Mouse (Mus musculus) right cerebral cortex, adult 2 months (tissue): ENCODE data around the gene Tm9sf1.

Experiments used
- DNase-seq, 2 experiments: peaks; one replicate each; pipeline ENCODE4 v3.0.0; 2021 to 2022; ENCODE audit warnings: low spot score in 2 of 2

Tm9sf1 gene

GRCm38 (mm10) chr14:55643060-55643907 is at the start of gene Tm9sf1:
Tm9sf1 (minus strand) TSS chr14:55643806.
- DNase-seq, result peak; percentile 85 to 92

DNA sequence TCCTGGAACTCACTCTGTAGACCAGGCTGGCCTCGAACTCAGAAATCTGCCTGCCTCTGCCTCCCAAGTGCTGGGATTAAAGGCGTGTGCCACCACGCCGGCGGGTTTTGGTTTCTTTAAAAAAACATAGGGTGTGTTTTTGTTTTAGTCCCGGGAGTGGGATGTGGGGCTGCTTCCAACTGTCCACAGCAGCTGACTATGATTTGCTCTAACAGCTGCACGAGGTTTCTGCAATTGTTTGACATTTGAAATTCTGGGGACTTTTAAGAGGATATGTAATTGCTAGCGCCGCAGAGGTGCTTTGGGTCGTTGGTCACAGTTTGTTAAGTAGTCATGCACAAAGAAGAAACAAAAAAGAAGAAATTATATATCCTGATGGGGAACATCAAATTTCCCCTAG is 45.8 kb upstream of the Tm9sf1 start:
- no peak for DNase-seq

DNA sequence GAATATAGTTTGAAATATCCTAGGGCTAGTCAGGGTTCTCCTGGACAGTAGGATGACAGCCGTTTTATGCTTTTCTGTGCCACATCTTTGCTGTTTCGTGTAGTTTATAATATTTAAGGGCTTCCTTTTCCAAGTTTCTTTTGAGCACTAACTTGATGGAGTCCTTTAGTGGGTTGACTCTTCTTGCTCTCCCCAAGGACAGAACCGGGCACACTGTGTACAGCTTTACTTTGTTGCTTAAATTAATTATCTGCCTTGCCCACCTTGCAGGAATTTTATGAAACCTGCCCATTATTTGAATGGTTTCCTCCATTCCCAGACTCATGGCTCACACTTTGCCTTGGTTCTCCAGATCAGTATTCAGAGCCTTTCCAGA is 38.5 kb upstream of the Tm9sf1 start:
- DNase-seq, result no peak

DNA sequence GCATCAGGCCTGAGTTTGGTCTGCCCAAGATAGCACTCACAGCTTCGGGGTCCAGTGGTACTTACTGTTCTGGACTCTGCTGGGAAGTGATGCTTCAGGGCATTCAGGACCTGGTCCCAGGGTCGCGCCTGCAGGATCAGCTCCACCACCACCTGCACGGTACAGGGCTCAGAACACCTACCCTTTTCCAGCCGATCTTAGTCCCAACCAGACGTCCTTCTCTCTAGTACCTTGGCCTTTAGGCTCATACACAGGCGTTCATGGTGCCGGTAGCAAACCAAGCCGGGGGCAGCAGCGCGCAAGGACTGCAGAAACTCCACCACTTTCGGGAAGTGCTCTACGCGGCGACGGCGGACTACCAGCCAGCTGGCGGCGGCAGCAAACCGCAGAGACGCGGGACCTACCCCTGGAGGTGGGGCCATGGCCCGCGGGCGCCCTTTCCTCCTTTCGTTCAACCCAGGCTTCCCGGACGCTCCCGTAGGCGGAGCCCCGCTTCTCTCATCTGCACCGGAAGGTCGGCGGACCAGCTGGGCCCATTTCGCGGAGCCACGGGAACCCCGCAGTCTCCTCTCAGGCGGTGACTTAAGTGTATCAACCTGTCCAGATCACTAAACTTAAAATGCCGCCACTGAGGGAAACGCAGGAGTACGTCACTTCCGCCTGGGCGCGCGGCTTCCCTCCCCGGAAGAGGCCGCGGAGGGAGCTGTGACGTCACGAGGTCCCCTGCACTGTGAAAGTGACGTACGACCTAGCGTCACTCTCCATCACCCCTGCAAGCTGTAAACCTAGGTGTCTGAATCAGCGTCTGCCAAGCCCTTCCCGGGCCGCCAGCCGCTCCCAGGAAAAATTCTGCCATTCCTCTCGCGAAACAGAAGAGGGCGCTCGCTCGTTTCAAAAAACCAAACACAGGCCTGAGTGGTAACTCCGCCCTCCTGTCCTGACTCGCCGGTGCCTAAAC is 37.8 kb upstream of the Tm9sf1 start, which contains the start of gene Tinf2:
Gene Tinf2 (minus strand): TSS at position 661 of the 958 bp plus-strand sequence.
- peak; percentile 95 to 97 for DNase-seq

- no peak for DNase-seq
Measured at GRCm38 (mm10) chr14:55677615-55678014, 34.0 kb upstream of the Tm9sf1 start.

DNA sequence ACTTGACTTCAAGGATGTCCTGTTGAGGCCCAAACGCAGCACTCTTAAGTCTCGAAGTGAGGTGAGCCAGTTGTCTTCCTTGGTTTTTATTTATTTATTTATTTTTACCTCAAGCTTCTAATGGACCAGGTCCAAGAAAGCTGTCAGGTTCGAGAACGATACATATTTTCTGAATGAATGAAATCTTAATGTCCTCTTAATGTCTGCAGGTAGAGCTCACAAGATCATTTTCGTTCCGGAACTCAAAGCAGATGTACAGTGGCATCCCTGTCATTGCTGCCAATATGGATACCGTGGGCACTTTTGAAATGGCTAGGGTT is 29.1 kb upstream of the Tm9sf1 start:
- no peak for DNase-seq

DNA sequence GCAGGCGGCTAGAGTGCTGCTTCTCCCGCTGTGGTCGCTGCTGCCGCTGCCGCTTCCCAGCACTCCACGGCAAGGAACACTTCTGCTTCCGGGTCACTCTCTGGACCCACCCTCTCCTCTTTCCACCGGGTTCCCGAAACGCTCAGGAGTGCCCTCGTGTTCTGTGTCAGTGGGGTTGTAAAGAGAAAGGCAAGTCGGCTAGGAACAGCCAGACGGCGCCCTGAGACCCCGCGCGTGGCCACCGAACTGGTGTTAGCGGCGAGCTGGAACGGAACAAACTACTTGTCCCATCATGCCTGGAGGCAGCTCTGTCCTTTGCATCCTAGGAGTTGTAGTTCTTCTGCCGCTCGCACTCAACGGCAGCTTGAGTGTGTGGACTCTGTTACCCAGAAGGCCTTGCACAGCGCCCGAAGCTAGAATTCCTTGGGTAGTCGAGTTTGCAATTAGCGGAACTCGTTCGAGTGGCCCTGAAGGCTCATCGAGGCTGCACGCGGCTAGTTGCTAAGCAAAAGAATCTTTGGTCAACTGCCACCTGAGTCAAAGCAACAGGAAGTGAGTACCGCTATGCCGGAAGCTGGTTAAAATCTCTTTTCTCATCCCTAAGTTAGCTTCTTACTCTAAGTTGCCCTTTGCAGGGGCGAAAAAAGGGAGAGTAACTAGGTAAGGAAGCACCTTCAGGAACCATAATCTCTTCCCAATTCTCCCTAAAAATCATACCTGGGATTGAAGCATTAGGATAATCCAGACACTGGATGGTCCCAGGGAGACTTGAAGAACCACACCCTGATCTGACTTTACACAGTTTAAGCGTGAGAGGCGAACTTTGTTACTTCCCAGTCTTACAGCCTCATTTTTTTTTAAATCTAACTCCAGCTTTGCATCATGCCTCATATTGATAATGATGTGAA is 28.5 kb upstream of the Tm9sf1 start, which contains the start of the genes Gmpr2 and Nedd8:
Gene Gmpr2 (plus strand): TSS at position 109 of the 908 bp plus-strand sequence.
Gene Nedd8 (minus strand): TSS at position 292 of the 908 bp plus-strand sequence.
- DNase-seq, result peak; percentile 94 to 98

DNA sequence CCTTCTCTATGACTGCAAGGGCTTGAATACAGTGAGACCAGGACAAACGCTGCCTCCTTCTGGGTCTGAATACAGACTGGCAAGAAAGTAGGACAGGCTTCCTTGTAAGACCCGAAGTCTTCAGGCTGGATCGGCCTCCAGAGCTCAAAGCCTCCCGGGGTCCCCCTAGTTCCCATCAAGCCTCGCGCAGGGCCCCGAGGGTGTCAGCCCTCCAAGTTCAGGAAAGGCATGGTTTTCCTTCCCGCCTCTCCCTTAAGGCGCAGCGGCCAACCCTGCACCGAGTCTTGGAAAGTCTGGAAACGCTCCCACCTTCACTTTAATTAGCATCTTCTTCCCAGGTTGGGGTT is 27.9 kb upstream of the Tm9sf1 start:
- DNase-seq, result no peak

- no peak for DNase-seq
Measured at GRCm38 (mm10) chr14:55660636-55661035, 17.0 kb upstream of the Tm9sf1 start.

- peak; percentile 82 to 85 for DNase-seq
Measured at GRCm38 (mm10) chr14:55659960-55660573, 16.5 kb upstream of the Tm9sf1 start, which contains the start of gene Mdp1. Mdp1 (minus strand) TSS chr14:55660508.

- no peak for DNase-seq
Measured at GRCm38 (mm10) chr14:55658011-55658410, 14.4 kb upstream of the Tm9sf1 start.

GRCm38 (mm10) chr14:55656935-55657334 is 13.3 kb upstream of the Tm9sf1 start:
- DNase-seq, result no peak

- DNase-seq, result no peak
Measured at GRCm38 (mm10) chr14:55651528-55651927, 7.9 kb upstream of the Tm9sf1 start.

GRCm38 (mm10) chr14:55649884-55650283 is 6.3 kb upstream of the Tm9sf1 start, which contains the start of gene Tssk4:
Tssk4 (plus strand) TSS chr14:55650184.
- DNase-seq, result no peak

DNA sequence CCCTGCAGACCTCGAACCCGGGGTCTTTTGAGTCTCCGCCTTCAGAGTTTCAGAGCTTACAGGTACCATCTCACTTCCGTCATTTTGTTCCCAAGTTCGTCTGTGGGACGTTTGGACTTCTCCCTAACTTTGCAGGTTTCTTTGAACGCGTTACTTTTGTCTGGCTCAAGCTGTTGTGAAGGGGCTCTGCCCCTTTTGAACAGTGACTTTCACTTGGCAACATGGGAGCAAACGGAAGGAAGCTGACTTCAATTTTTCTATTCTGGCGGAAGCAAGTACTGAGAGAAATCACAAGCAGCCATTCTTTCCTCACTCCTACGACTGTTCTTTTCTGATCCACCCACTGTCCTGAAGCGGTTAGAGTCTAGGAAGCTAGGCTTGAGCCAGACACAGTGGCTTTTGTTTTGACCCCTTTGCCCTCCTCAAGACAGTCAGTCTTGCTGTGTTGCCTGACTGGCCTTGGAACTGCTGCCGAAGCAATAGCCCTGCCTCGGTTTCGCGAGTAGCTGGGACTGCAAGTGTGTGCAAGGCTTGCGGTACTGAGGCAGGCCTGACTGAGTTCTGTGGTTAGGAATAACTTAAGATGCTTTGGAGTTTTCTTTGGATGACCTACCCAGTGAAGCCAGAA is 769 bp upstream of the Tm9sf1 start:
- DNase-seq, result no peak

DNA sequence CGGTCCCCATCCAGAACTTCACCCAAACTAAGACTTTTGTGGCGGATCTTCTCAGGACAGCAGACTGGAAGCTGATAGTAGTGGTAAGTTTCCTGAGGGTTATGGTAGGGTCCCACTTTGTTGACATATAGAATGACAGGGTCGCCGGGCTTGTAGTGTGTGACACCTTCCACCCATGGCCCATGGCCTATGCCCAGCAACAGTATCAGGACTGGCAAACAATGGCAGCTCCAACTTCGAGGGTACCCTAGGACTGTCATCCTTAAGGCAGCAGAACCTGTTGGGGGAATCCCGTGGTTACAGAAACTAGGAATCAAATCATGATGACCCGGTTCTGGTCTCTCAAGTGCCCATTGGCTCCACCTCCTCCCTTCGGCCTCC is 937 bp downstream of the Tm9sf1 start:
- DNase-seq, result no peak

DNA sequence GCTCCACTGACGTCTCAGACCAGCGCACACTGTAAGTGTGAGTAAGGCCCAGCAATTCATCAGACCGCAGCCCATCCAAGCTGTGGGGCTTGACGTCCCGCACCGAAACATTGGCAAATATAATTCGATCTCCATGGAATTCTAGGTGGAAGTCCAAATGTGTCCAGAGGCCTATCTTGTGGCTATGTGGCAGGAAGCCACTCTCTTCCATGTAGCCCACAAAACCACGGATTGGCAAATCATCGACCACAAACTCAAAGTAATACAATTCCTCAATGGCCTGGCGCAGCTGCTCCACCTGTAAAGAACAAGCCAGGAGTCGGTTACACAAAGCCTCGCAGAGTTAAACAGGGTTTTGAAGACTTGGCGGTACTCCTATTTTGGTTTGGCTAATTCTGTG is 2.3 kb downstream of the Tm9sf1 start:
- no peak for DNase-seq

DNA sequence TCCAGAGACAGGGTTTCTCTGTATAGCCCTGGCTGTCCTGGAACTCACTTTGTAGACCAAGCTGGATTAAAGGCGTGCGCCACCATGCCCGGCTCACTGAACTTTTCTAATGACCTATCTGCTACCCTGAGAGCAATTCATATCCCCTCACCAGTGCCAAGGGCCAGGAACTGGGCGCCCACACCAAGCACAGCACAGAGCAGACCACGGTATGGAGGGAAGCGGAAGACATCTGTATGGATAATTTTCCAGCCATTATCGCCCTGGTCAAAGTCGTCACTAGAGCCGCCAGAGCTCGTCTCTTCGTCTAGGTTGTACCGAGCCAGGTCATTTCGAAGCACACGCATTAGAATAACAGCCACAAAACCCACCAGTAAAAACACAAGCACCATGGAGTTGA is 2.8 kb downstream of the Tm9sf1 start:
- no peak for DNase-seq

- DNase-seq, result no peak
Measured at GRCm38 (mm10) chr14:55637795-55638194, 5.8 kb downstream of the Tm9sf1 start, which contains the start of gene Gm49378. Gm49378 (minus strand) TSS chr14:55637895.

- peak; percentile 88 to 89 for DNase-seq
Measured at GRCm38 (mm10) chr14:55635523-55636007, 8.0 kb downstream of the Tm9sf1 start, which contains the start of gene Ipo4. Ipo4 (minus strand) TSS chr14:55635957.
